Mouse (Mus musculus): Measurements from ENCODE around the gene Angpt4.

The Angpt4 gene

DNA sequence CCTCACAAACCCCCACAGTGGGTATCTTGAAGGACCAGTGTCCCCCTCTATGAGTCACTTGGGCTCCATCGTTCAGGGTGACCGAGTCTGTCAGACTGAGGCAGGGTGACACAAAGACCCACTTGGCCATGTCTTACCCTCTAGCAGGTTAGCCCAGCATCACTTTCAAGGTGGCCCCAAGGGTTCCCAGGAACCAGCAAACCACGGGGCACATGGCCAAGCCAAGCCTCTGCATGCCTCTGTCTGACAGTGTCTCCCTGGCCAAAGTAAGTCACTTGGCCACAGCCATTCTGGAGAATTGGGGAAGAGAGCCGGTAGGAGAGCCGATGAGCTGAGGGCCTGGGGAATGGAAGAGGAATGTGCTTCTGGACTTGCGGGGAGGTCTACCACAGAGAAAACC, 7.7 kb upstream of the Angpt4 start:
- no peaks in the 10 kb centered on the region for H3K36me3 ChIP-seq (ENCODE audit: control insufficient read depth, insufficient read depth, low read length, poor library complexity, severe bottlenecking)
- no peak for DNase-seq (ENCODE audit: low read depth, low spot score)
- H3K27me3 ChIP-seq (ENCODE audit: control insufficient read depth, insufficient read depth, low read length, poor library complexity, severe bottlenecking), result no peaks in the 10 kb centered on the region

GRCm38 (mm10) chr2:151903933-151904332, 7.1 kb upstream of the Angpt4 start:
- Histone ChIP-seq H3K36me3 (ENCODE audit: control insufficient read depth, insufficient read depth, low read length, poor library complexity, severe bottlenecking) (no peaks in the 10 kb centered on the region), H3K27me3 (ENCODE audit: control insufficient read depth, insufficient read depth, low read length, poor library complexity, severe bottlenecking) (no peaks in the 10 kb centered on the region)
- DNase-seq (ENCODE audit: low read depth, low spot score), result no peak

- Histone ChIP-seq H3K27me3 (ENCODE audit: control insufficient read depth, insufficient read depth, low read length, poor library complexity, severe bottlenecking) (no peaks in the 10 kb centered on the region), H3K36me3 (ENCODE audit: control insufficient read depth, insufficient read depth, low read length, poor library complexity, severe bottlenecking) (no peaks in the 10 kb centered on the region)
- DNase-seq (ENCODE audit: low read depth, low spot score), result no peak
These were observed 6.4 kb upstream of the Angpt4 start for GRCm38 (mm10) chr2:151904636-151905035.

DNA sequence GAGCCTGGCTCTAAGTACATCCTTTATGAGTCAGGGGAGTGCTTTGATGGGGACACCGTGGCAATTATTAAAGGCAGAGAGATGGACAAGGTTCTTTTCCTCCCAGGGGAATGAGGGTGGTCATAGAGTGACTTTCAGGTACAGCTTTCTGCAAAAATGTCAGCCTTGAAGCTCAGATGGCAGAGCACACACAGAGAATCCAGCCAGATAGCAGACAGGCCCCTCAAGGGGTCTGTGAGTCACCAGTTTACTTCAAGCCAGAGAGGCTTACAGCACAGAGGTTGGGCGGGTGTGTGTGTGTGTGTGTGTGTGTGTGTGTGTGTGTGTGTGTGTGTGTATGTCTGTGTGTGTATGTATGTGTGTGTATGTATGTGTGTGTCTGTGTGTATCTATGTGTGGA, 4.0 kb upstream of the Angpt4 start:
- no peaks in the 10 kb centered on the region for H3K36me3 ChIP-seq (ENCODE audit: control insufficient read depth, insufficient read depth, low read length, poor library complexity, severe bottlenecking)
- DNase-seq (ENCODE audit: low read depth, low spot score), result no peak
- H3K27me3 ChIP-seq (ENCODE audit: control insufficient read depth, insufficient read depth, low read length, poor library complexity, severe bottlenecking), result no peaks in the 10 kb centered on the region

DNA sequence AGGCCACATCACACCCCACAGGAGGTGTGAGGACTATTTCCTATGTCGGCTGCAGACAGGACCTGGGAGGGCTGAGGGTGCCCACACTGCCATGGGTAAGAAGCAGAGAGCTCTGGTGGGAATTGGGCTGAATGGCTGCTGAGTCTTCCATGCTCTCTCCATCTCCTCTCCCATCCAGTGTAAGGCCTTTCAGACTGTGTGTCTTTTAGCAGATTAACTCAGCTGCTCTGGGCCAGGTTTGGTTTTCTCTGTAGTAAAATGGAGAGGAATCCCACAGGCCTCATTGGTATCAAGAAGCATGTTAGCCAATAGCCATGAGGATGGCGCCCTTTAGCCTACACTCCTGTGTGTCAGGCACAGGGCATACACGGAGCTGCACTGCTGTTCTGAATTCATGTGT, 1.6 kb upstream of the Angpt4 start:
- DNase-seq (ENCODE audit: low read depth, low spot score), result no peak
- H3K36me3 ChIP-seq (ENCODE audit: control insufficient read depth, insufficient read depth, low read length, poor library complexity, severe bottlenecking), result no peaks in the 10 kb centered on the region
- no peaks in the 10 kb centered on the region for H3K27me3 ChIP-seq (ENCODE audit: control insufficient read depth, insufficient read depth, low read length, poor library complexity, severe bottlenecking)

GRCm38 (mm10) chr2:151910498-151910897, 512 bp upstream of the Angpt4 start:
- DNase-seq (ENCODE audit: low read depth, low spot score), result no peak
- H3K36me3 ChIP-seq (ENCODE audit: control insufficient read depth, insufficient read depth, low read length, poor library complexity, severe bottlenecking), result no peaks in the 10 kb centered on the region
- H3K27me3 ChIP-seq (ENCODE audit: control insufficient read depth, insufficient read depth, low read length, poor library complexity, severe bottlenecking), result no peaks in the 10 kb centered on the region

DNA sequence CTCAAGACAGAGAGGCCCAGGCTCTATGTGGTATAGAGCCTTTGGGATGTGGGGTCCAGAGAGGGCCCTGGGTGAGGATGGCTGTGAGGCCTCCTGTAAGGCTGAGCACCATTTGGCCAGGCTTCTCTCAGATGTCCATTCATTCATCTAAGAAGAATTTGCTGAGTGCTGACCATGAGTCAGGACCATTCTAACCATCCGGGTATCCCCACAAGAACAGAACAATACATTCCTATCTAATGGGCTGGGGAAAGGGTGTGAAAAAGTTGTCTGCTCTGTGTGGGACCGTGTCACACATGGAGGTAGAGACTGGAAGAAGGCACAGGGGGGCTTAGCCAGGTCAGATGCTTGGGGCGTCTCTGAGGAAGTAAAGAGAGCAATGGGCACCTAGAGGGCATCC, 741 bp downstream of the Angpt4 start:
- Histone ChIP-seq H3K27me3 (ENCODE audit: control insufficient read depth, insufficient read depth, low read length, poor library complexity, severe bottlenecking) (no peaks in the 10 kb centered on the region), H3K36me3 (ENCODE audit: control insufficient read depth, insufficient read depth, low read length, poor library complexity, severe bottlenecking) (no peaks in the 10 kb centered on the region)
- no peak for DNase-seq (ENCODE audit: low read depth, low spot score)

DNA sequence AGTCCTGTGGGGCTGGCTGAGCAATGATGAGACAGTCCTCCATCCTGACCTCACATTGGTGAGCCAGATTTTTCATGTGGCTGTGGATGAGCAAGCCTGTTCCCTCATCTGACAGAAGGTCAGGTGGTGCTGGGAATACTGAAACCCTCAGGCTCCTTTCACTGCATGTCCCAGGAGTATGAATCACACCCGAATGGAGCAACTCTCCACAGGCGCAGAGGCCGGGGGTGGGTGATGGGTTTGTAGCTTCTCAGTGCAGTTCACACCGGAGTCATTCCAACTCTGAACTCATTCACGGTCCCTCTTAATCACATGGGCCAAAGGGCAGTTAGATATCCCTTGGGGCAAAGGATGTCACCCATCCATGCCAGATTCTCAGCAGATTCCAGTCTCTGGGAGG, 3.1 kb downstream of the Angpt4 start:
- no peak for DNase-seq (ENCODE audit: low read depth, low spot score)
- no peaks in the 10 kb centered on the region for H3K27me3 ChIP-seq (ENCODE audit: control insufficient read depth, insufficient read depth, low read length, poor library complexity, severe bottlenecking)
- H3K36me3 ChIP-seq (ENCODE audit: control insufficient read depth, insufficient read depth, low read length, poor library complexity, severe bottlenecking), result no peaks in the 10 kb centered on the region

DNA sequence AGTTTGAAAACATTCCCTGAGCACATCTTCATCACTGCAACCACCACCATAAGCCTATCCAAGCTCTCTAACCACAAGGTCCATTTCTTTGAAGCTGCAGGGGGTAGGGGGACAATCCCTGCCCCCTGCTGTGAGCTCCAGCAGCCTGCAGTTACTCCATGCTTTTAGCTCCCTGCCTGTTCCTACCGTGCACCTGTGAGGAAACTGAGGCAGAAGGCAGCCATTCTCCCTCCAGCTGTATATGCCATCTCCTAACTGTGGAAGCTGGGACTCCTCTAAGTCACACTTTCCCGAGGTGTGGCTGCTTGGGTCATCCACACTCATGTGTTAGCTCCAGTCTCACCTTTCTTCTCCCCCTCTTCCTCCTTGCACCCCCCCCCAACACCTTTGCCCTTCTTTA, 4.1 kb downstream of the Angpt4 start:
- Histone ChIP-seq H3K27me3 (ENCODE audit: control insufficient read depth, insufficient read depth, low read length, poor library complexity, severe bottlenecking) (no peaks in the 10 kb centered on the region), H3K36me3 (ENCODE audit: control insufficient read depth, insufficient read depth, low read length, poor library complexity, severe bottlenecking) (no peaks in the 10 kb centered on the region)
- DNase-seq (ENCODE audit: low read depth, low spot score), result no peak

DNA sequence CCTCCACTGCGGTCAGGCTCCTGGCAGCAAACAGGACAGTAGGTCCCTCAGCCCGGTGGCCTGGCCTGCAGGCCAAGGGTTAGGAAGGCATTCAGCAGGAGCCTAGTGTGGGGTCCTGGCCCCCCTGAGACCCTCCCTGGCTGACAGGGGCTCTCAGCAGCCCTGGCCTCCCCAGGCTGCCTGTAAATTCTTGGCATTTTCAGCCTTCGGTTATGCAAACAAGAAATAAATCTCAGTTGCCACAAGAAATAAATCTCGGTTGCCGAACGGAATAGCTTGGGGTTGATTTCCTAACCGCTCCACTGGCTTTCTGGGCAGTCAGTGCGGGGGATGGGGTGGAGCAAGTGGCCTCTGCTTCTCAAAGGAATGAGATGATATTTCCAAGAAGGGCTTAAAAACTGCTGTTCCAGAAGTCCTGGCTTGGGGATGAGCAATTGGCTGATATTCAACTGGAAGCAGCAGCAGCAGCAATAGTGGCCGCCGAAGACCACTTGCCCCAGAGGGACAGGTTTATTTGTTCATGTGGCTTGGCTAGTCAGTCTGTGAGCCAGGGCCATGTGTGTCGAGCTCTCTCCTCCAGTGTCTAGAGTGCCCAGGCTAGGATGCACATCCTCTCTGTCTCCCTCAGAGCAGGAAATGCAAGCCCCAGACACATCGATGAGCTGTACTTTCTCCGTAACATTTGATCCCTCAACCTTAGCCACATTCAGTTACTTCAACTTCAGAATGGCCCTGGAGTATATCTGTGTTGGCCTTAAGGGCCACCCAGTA, 5.2 kb downstream of the Angpt4 start:
- no peak for DNase-seq (ENCODE audit: low read depth, low spot score)
- Histone ChIP-seq H3K36me3 (ENCODE audit: control insufficient read depth, insufficient read depth, low read length, poor library complexity, severe bottlenecking) (no peaks in the 10 kb centered on the region), H3K27me3 (ENCODE audit: control insufficient read depth, insufficient read depth, low read length, poor library complexity, severe bottlenecking) (no peaks in the 10 kb centered on the region)

- Histone ChIP-seq H3K36me3 (ENCODE audit: control insufficient read depth, insufficient read depth, low read length, poor library complexity, severe bottlenecking) (no peaks in the 10 kb centered on the region), H3K27me3 (ENCODE audit: control insufficient read depth, insufficient read depth, low read length, poor library complexity, severe bottlenecking) (no peaks in the 10 kb centered on the region)
- no peak for DNase-seq (ENCODE audit: low read depth, low spot score)
These were observed 8.1 kb downstream of the Angpt4 start for GRCm38 (mm10) chr2:151919140-151919539.

- no peak for DNase-seq (ENCODE audit: low read depth, low spot score)
- no peaks in the 10 kb centered on the region for H3K36me3 ChIP-seq (ENCODE audit: control insufficient read depth, insufficient read depth, low read length, poor library complexity, severe bottlenecking)
- no peaks in the 10 kb centered on the region for H3K27me3 ChIP-seq (ENCODE audit: control insufficient read depth, insufficient read depth, low read length, poor library complexity, severe bottlenecking)
These were observed 10.1 kb downstream of the Angpt4 start for GRCm38 (mm10) chr2:151921068-151921467.

DNA sequence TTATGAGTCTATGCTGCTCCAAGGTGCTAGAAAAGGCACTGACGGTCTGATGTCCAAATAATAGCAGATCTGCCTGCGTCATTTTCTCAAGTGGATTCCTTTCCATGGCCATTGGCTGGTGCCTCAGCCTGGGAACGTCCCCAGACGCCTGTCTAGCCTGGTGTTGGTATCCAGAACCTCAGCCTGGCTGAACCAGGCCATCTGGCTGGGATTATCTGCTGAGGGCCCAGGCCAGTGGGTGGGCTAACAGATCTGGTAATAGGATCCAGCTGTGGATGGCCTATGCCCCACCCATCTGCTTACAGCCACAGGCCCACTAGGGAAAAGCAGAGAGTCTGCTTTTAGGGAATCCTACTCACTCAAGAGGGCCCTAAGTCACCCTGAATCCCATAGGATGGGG, 10.6 kb downstream of the Angpt4 start:
- Histone ChIP-seq H3K36me3 (ENCODE audit: control insufficient read depth, insufficient read depth, low read length, poor library complexity, severe bottlenecking) (no peaks in the 10 kb centered on the region), H3K27me3 (ENCODE audit: control insufficient read depth, insufficient read depth, low read length, poor library complexity, severe bottlenecking) (no peaks in the 10 kb centered on the region)
- DNase-seq (ENCODE audit: low read depth, low spot score), result no peak

- no peak for DNase-seq (ENCODE audit: low read depth, low spot score)
- Histone ChIP-seq H3K27me3 (ENCODE audit: control insufficient read depth, insufficient read depth, low read length, poor library complexity, severe bottlenecking) (no peaks in the 10 kb centered on the region), H3K36me3 (ENCODE audit: control insufficient read depth, insufficient read depth, low read length, poor library complexity, severe bottlenecking) (no peaks in the 10 kb centered on the region)
These were observed 13.3 kb downstream of the Angpt4 start for GRCm38 (mm10) chr2:151924276-151924675.

GRCm38 (mm10) chr2:151925715-151926114, 14.7 kb downstream of the Angpt4 start:
- no peaks in the 10 kb centered on the region for H3K36me3 ChIP-seq (ENCODE audit: control insufficient read depth, insufficient read depth, low read length, poor library complexity, severe bottlenecking)
- H3K27me3 ChIP-seq (ENCODE audit: control insufficient read depth, insufficient read depth, low read length, poor library complexity, severe bottlenecking), result no peaks in the 10 kb centered on the region
- DNase-seq (ENCODE audit: low read depth, low spot score), result no peak

DNA sequence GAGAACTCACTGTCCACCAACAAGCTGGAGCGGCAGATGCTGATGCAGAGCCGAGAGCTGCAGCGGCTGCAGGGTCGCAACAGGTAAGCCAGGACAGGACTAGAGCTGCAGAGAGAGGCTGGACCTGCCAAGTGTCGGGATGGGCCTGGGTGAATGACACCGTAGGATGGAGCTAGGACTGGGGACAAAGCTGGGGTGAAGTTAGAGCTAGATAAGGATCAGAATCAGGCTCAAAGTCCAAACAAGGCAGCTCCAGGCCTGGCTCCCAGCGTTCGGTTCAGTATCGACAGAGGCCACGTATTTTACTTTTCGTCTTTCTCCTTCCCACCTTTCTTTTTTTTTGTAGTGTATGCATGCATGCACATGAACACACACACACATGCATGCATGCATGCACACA, 16.1 kb downstream of the Angpt4 start:
- no peaks in the 10 kb centered on the region for H3K36me3 ChIP-seq (ENCODE audit: control insufficient read depth, insufficient read depth, low read length, poor library complexity, severe bottlenecking)
- DNase-seq (ENCODE audit: low read depth, low spot score), result no peak
- H3K27me3 ChIP-seq (ENCODE audit: control insufficient read depth, insufficient read depth, low read length, poor library complexity, severe bottlenecking), result no peaks in the 10 kb centered on the region
